Mouse (Mus musculus) cerebellum, postnatal 25 days (tissue): Measurements from ENCODE around the gene Nlrc4.
"Not testable (repeated sequence)": the region's sequence is repeated elsewhere in the genome, so short reads cannot be mapped to it uniquely, and the experiment has no call there.

Experiments used
- DNase-seq, 2 experiments: peaks; one replicate each; pipeline ENCODE4 v3.0.0; 2021; ENCODE audit warnings: mixed read lengths in 2 of 2

Nlrc4 gene

GRCm38 (mm10) chr17:74458711-74459408 is at the start of gene Nlrc4:
Gene Nlrc4, minus strand, starts transcription at chr17:74459142.
- DNase-seq, result no peak

GRCm38 (mm10) chr17:74508600-74508999 is 49.7 kb upstream of the Nlrc4 start:
- DNase-seq, result no peak

GRCm38 (mm10) chr17:74507934-74508333 is 49.0 kb upstream of the Nlrc4 start:
- no peak for DNase-seq

- no peak for DNase-seq
Observed at GRCm38 (mm10) chr17:74501085-74501484, 42.1 kb upstream of the Nlrc4 start.

- DNase-seq, result no peak
Observed at GRCm38 (mm10) chr17:74500204-74500603, 41.3 kb upstream of the Nlrc4 start.

- DNase-seq, result no peak
Observed at GRCm38 (mm10) chr17:74491565-74491964, 32.6 kb upstream of the Nlrc4 start.

- DNase-seq, result no peak
Observed at GRCm38 (mm10) chr17:74489901-74490220, 30.9 kb upstream of the Nlrc4 start.

- peak; percentile 97 to 99 for DNase-seq
Observed at GRCm38 (mm10) chr17:74489024-74489900, 30.3 kb upstream of the Nlrc4 start, which contains the start of gene Yipf4. Gene Yipf4, plus strand, starts transcription at chr17:74489493.

GRCm38 (mm10) chr17:74480361-74481069 is 21.6 kb upstream of the Nlrc4 start:
- DNase-seq, result no peak

GRCm38 (mm10) chr17:74470133-74470532 is 11.2 kb upstream of the Nlrc4 start:
- not testable (repeated sequence) for DNase-seq

GRCm38 (mm10) chr17:74467981-74468380 is 9.0 kb upstream of the Nlrc4 start:
- not testable (repeated sequence) for DNase-seq

- DNase-seq, result no peak
Observed at GRCm38 (mm10) chr17:74463510-74463909, 4.6 kb upstream of the Nlrc4 start.

GRCm38 (mm10) chr17:74457972-74458677 is 817 bp downstream of the Nlrc4 start:
- no peak for DNase-seq

- DNase-seq, result no peak
Observed at GRCm38 (mm10) chr17:74456825-74457224, 2.1 kb downstream of the Nlrc4 start.

GRCm38 (mm10) chr17:74455426-74455825 is 3.5 kb downstream of the Nlrc4 start:
- DNase-seq, result no peak

GRCm38 (mm10) chr17:74454660-74455059 is 4.3 kb downstream of the Nlrc4 start:
- no peak for DNase-seq

- no peak for DNase-seq
Observed at GRCm38 (mm10) chr17:74453928-74454327, 5.0 kb downstream of the Nlrc4 start.

- no peak for DNase-seq
Observed at GRCm38 (mm10) chr17:74449776-74450175, 9.2 kb downstream of the Nlrc4 start.

- no peak for DNase-seq
Observed at GRCm38 (mm10) chr17:74440486-74440885, 18.5 kb downstream of the Nlrc4 start.

GRCm38 (mm10) chr17:74437762-74438161 is 21.2 kb downstream of the Nlrc4 start:
- no peak for DNase-seq

GRCm38 (mm10) chr17:74432631-74433030 is 26.3 kb downstream of the Nlrc4 start:
- DNase-seq, result no peak

GRCm38 (mm10) chr17:74431481-74431880 is 27.5 kb downstream of the Nlrc4 start:
- DNase-seq, result peak in 1 of 2 experiments; percentile 18

GRCm38 (mm10) chr17:74430074-74430473 is 28.9 kb downstream of the Nlrc4 start:
- no peak for DNase-seq
